Mouse (Mus musculus): ENCODE data around the gene Numa1.

- TF ChIP-seq CTCF (IDR thresholded peaks at IDR 0.05; ENCODE audit: low read depth, low read length) (no peak), EP300 (IDR thresholded peaks at IDR 0.05; ENCODE audit: insufficient read depth, low read depth, low read length) (no peak), POLR2A (IDR thresholded peaks at IDR 0.05; ENCODE audit: insufficient read depth, low read length) (no peak)
These were observed 84.1 kb downstream of the Numa1 start for GRCm38 (mm10) chr7:102018034-102018433.
